Mouse (Mus musculus) heart, postnatal 4 days (tissue): ENCODE measurements around the gene Sms. TPM values are rescaled to one million over a fixed set of nuclear protein-coding genes. Genes with fewer than 3 reads are reported as not detected.

Experiments
- DNase-seq: peaks from one replicate; pipeline ENCODE4 v3.0.0; 2021
- total RNA-seq, 2 experiments: library from RNA; stranded (reverse); gene quantifications; 2 replicates each; pipeline ENCODE4 v1.2.3; 2021

The Sms gene
- total RNA-seq, 2 experiments from 2014 or later = 24.2 to 25.3 TPM

- no peak for DNase-seq
Observed at GRCm38 (mm10) chrX:157449000-157449399, 43.1 kb downstream of the Sms start.

- DNase-seq = no peak
Observed at GRCm38 (mm10) chrX:157447431-157447830, 44.7 kb downstream of the Sms start.

GRCm38 (mm10) chrX:157434768-157435167 is 57.3 kb downstream of the Sms start:
- no peak for DNase-seq

- no peak for DNase-seq
Observed at GRCm38 (mm10) chrX:157419451-157419850, 72.6 kb downstream of the Sms start.

- DNase-seq = no peak
Observed at GRCm38 (mm10) chrX:157415212-157415611, 76.9 kb downstream of the Sms start, which contains the start of gene Phex. Gene Phex, minus strand, starts transcription at chrX:157415312.

GRCm38 (mm10) chrX:157404919-157405318 is 87.2 kb downstream of the Sms start:
- DNase-seq = no peak

Other genes with a start within 250 kb of the Sms start
- under 1 TPM; 0.17 to 0.18 TPM for gene Phex, start 77.0 kb downstream of the Sms start, total RNA-seq
- gene Yy2, start 76.7 kb upstream of the Sms start, total RNA-seq = 1 to 10 TPM in 1 of 2 experiments, under 1 TPM in 1; 0.79 to 1.9 TPM
- 10 to 100 TPM; 17.8 to 17.9 TPM for gene Mbtps2, start 106.4 kb upstream of the Sms start, total RNA-seq
- gene Smpx, start 206.6 kb upstream of the Sms start, total RNA-seq = 100 to 1,000 TPM; 460 to 475 TPM